Mouse (Mus musculus) adrenal gland, adult 18-20 months (tissue): ENCODE measurements around the gene Flii. TPM values are rescaled to one million over a fixed set of nuclear protein-coding genes. Genes with fewer than 3 reads are reported as not detected.
A peak's percentile ranks its signal among the peaks of the same experiment; 100 is the strongest.

Experiments
- DNase-seq, 2 experiments: peaks; one replicate each; pipeline ENCODE4 v3.0.0; 2021 to 2022; ENCODE audit warnings: low spot score in 2 of 2
- long read RNA-seq, 2 experiments: library from polyadenylated mRNA; stranded (forward); transcript quantifications; one replicate each; pipeline ENCODE4 v2.0.0; 2021
- total RNA-seq, 2 experiments: library from RNA; stranded (reverse); gene quantifications; 1 replicate in 1 of 2; 2 replicates in 1 of 2; pipeline ENCODE4 v1.2.3; 2021

The Flii gene
- total RNA-seq = 100 to 1,000 TPM; 145 to 174 TPM
- long read RNA-seq, experiment 1, full-length matches to known transcripts = 76 of 125 reads
- long read RNA-seq, experiment 1, partial matches to known transcripts = 11 of 125 reads
- long read RNA-seq, experiment 1, other reads (novel, unspliced or antisense) = 38 of 125 reads
- long read RNA-seq, experiment 2, full-length matches to known transcripts = 124 of 236 reads
- long read RNA-seq, experiment 2, partial matches to known transcripts = 61 of 236 reads
- long read RNA-seq, experiment 2, other reads (novel, unspliced or antisense) = 51 of 236 reads

- peak; percentile 88 to 90 for DNase-seq
Measured at GRCm38 (mm10) chr11:60726601-60727391, at the start of gene Flii. TSS of gene Flii (minus strand) at chr11:60727263.

GRCm38 (mm10) chr11:60776107-60776828, 49.2 kb upstream of the Flii start:
- DNase-seq = no peak

GRCm38 (mm10) chr11:60775578-60775977, 48.5 kb upstream of the Flii start:
- DNase-seq = no peak

GRCm38 (mm10) chr11:60774841-60775240, 47.8 kb upstream of the Flii start:
- no peak for DNase-seq

GRCm38 (mm10) chr11:60774158-60774689, 47.2 kb upstream of the Flii start:
- DNase-seq = no peak

- no peak for DNase-seq
Measured at GRCm38 (mm10) chr11:60772161-60772560, 45.1 kb upstream of the Flii start.

GRCm38 (mm10) chr11:60770776-60771175, 43.7 kb upstream of the Flii start:
- DNase-seq = no peak

- no peak for DNase-seq
Measured at GRCm38 (mm10) chr11:60769322-60769721, 42.3 kb upstream of the Flii start.

- DNase-seq = no peak
Measured at GRCm38 (mm10) chr11:60766969-60767368, 39.9 kb upstream of the Flii start.

GRCm38 (mm10) chr11:60761681-60762080, 34.6 kb upstream of the Flii start:
- DNase-seq = no peak

GRCm38 (mm10) chr11:60755570-60755969, 28.5 kb upstream of the Flii start:
- no peak for DNase-seq

- DNase-seq = no peak
Measured at GRCm38 (mm10) chr11:60740321-60740720, 13.3 kb upstream of the Flii start.

- DNase-seq = no peak
Measured at GRCm38 (mm10) chr11:60737450-60737849, 10.4 kb upstream of the Flii start.

- no peak for DNase-seq
Measured at GRCm38 (mm10) chr11:60736491-60736890, 9.4 kb upstream of the Flii start.

- DNase-seq = no peak
Measured at GRCm38 (mm10) chr11:60735191-60735590, 8.1 kb upstream of the Flii start.

- DNase-seq = no peak
Measured at GRCm38 (mm10) chr11:60734206-60734605, 7.1 kb upstream of the Flii start.

- DNase-seq = no peak
Measured at GRCm38 (mm10) chr11:60731251-60731650, 4.2 kb upstream of the Flii start.

GRCm38 (mm10) chr11:60730169-60730568, 3.1 kb upstream of the Flii start:
- no peak for DNase-seq

- peak in 1 of 2 experiments; percentile 42 for DNase-seq
Measured at GRCm38 (mm10) chr11:60729217-60729641, 2.2 kb upstream of the Flii start.

- DNase-seq = peak; percentile 85 to 86
Measured at GRCm38 (mm10) chr11:60728260-60728761, 1.2 kb upstream of the Flii start, which contains the start of gene Mief2. TSS of gene Mief2 (plus strand) at chr11:60728398.
